Mouse (Mus musculus) G1E (cell line): ENCODE measurements around the gene Bgn. TPM values are rescaled to one million over a fixed set of nuclear protein-coding genes. Genes with fewer than 3 reads are reported as not detected.
"Not testable (repeated sequence)": the region's sequence is repeated elsewhere in the genome, so short reads cannot be mapped to it uniquely, and the experiment has no call there.

Source experiments
- ATAC-seq: 2 replicates; pipeline ENCODE4 v1.8.0; 2016; ENCODE audit warnings: mild to moderate bottlenecking; ENCODE audit not compliant: insufficient number of reproducible peaks, poor library complexity, low FRiP score, severe bottlenecking; ENCODE audit errors: extremely low read depth
- DNase-seq: peaks from one replicate; pipeline ENCODE4 v3.0.0; 2012; ENCODE audit warnings: low spot score
- H3K27me3 ChIP-seq: 2 replicates; pipeline ENCODE4 v1.6.1; 2012; ENCODE audit warnings: mild to moderate bottlenecking, low read length, inconsistent platforms; ENCODE audit not compliant: insufficient read depth
- H3K36me3 ChIP-seq: replicated peaks from 2 replicates; pipeline ENCODE3; 2012; ENCODE audit warnings: mild to moderate bottlenecking, inconsistent platforms
- H3K4me1 ChIP-seq: 2 replicates; pipeline ENCODE4 v1.6.1; 2012; ENCODE audit warnings: low read depth, low read length, inconsistent platforms, mixed read lengths; ENCODE audit not compliant: insufficient read depth
- H3K4me3 ChIP-seq: 2 replicates; pipeline ENCODE4 v1.5.1; 2012; ENCODE audit warnings: low read depth, mild to moderate bottlenecking, inconsistent platforms, low read length, moderate library complexity, mixed read lengths
- H3K9me3 ChIP-seq: replicated peaks from 2 replicates; pipeline ENCODE4 v1.6.1; 2012; ENCODE audit warnings: inconsistent platforms
- CTCF ChIP-seq: IDR thresholded peaks from 2 replicates; pipeline ENCODE4 v1.5.1; 2012; ENCODE audit warnings: low read depth, low read length, inconsistent platforms, mixed read lengths
- GATA1 ChIP-seq: IDR thresholded peaks from 2 replicates; pipeline ENCODE4 v1.6.1; 2012; ENCODE audit warnings: borderline replicate concordance, low read length, inconsistent platforms, mixed read lengths
- GATA2 ChIP-seq: IDR thresholded peaks from 2 replicates; pipeline ENCODE4 v1.6.1; 2012; ENCODE audit warnings: low read depth, low read length, inconsistent platforms, borderline replicate concordance
- POLR2AphosphoS5 ChIP-seq: IDR thresholded peaks from 2 replicates; pipeline ENCODE4 v1.6.1; 2012; ENCODE audit warnings: low read depth, low read length, inconsistent platforms; ENCODE audit not compliant: insufficient replicate concordance
- TAL1 ChIP-seq: conservative IDR thresholded peaks from 2 replicates; pipeline ENCODE4 v1.6.1; 2012; ENCODE audit warnings: low read depth, low read length, inconsistent platforms, mixed read lengths
- polyA plus RNA-seq: library from polyadenylated mRNA; stranded (reverse); fragments of >175 nt; gene quantifications from 2 replicates; pipeline ENCODE4 v1.2.3, GENCODE M21; 2012
- total RNA-seq, 2 experiments: library from RNA; stranded (forward) in 1 of 2; stranded (reverse) in 1 of 2; fragments of 200-1000 nt in 1 of 2; fragments of >200 nt in 1 of 2; fragmentation: Nextera tagmentation in 1 of 2; gene quantifications; 2 replicates each; pipeline ENCODE4 v1.2.3; 2014 to 2017

Bgn gene
- total and polyA plus RNA-seq, 3 experiments, result not detected

- Histone ChIP-seq H3K36me3 (no peaks in the 10 kb centered on the region), H3K4me1 (no peaks in the 10 kb centered on the region), H3K4me3 (no peak overlapping the region), H3K9me3 (no peaks in the 10 kb centered on the region), H3K27me3 (0 out of 2 replicates have a peak, but pooled peaks cover 6% of the 10 kb centered on the region)
- no peak for ATAC-seq
- no peak for TF ChIP-seq POLR2AphosphoS5
- TF ChIP-seq TAL1, result no peak
- no peak for TF ChIP-seq CTCF
- no peak for TF ChIP-seq GATA1
- no peak for TF ChIP-seq GATA2
- DNase-seq, result no peak
Measured at GRCm38 (mm10) chrX:73484076-73484475, 674 bp downstream of the Bgn start.

- no peaks in the 10 kb centered on the region for H3K9me3 ChIP-seq
- no peak for DNase-seq
- H3K4me3 ChIP-seq, result no peak overlapping the region
- no peak for ATAC-seq
- H3K4me1 ChIP-seq, result no peaks in the 10 kb centered on the region
- TF ChIP-seq GATA2 (no peak), CTCF (no peak), POLR2AphosphoS5 (no peak), TAL1 (no peak), GATA1 (no peak)
- no peaks in the 10 kb centered on the region for H3K36me3 ChIP-seq
- H3K27me3 ChIP-seq, result 0 out of 2 replicates have a peak, but pooled peaks cover 6% of the 10 kb centered on the region
Measured at GRCm38 (mm10) chrX:73484870-73485269, 1.5 kb downstream of the Bgn start.

GRCm38 (mm10) chrX:73486920-73487319 lies 3.5 kb downstream of the Bgn start:
- TF ChIP-seq POLR2AphosphoS5 (no peak), TAL1 (no peak), GATA2 (no peak), CTCF (no peak), GATA1 (no peak)
- ATAC-seq, result no peak
- Histone ChIP-seq H3K27me3 (0 out of 2 replicates have a peak, but pooled peaks cover 6% of the 10 kb centered on the region), H3K36me3 (no peaks in the 10 kb centered on the region), H3K4me3 (no peak overlapping the region), H3K4me1 (no peaks in the 10 kb centered on the region), H3K9me3 (no peaks in the 10 kb centered on the region)
- no peak for DNase-seq

GRCm38 (mm10) chrX:73490186-73490585 lies 6.8 kb downstream of the Bgn start:
- no peak for DNase-seq
- no peaks in the 10 kb centered on the region for H3K27me3 ChIP-seq

GRCm38 (mm10) chrX:73490804-73491203 lies 7.4 kb downstream of the Bgn start:
- TF ChIP-seq CTCF, result no peak
- TF ChIP-seq POLR2AphosphoS5, result no peak
- no peak for TF ChIP-seq GATA1
- TF ChIP-seq GATA2, result no peak
- no peak for ATAC-seq
- no peaks in the 10 kb centered on the region for H3K9me3 ChIP-seq

More at GRCm38 (mm10) chrX:73490186-73490585, 6.8 kb downstream of the Bgn start:
- no peak for TF ChIP-seq GATA2
- no peak for TF ChIP-seq CTCF
- TF ChIP-seq TAL1, result no peak
- TF ChIP-seq GATA1, result no peak
- TF ChIP-seq POLR2AphosphoS5, result no peak
- no peak overlapping the region for H3K4me3 ChIP-seq
- ATAC-seq, result no peak
- H3K36me3 ChIP-seq, result no peaks in the 10 kb centered on the region
- H3K4me1 ChIP-seq, result no peaks in the 10 kb centered on the region
- no peaks in the 10 kb centered on the region for H3K9me3 ChIP-seq

GRCm38 (mm10) chrX:73493567-73493966 lies 10.2 kb downstream of the Bgn start:
- H3K4me3 ChIP-seq, H3K36me3 ChIP-seq, H3K27me3 ChIP-seq, H3K4me1 ChIP-seq, ATAC-seq, H3K9me3 ChIP-seq: not testable (repeated sequence)
- peak; percentile 36 for DNase-seq

More at GRCm38 (mm10) chrX:73490804-73491203, 7.4 kb downstream of the Bgn start:
- DNase-seq, result no peak
- H3K4me3 ChIP-seq, result no peak overlapping the region
- H3K27me3 ChIP-seq, result no peaks in the 10 kb centered on the region
- no peaks in the 10 kb centered on the region for H3K4me1 ChIP-seq
- no peaks in the 10 kb centered on the region for H3K36me3 ChIP-seq

GRCm38 (mm10) chrX:73496746-73497145 lies 13.3 kb downstream of the Bgn start:
- H3K4me3 ChIP-seq, result no peak overlapping the region
- no peaks in the 10 kb centered on the region for H3K36me3 ChIP-seq
- H3K9me3 ChIP-seq, result no peaks in the 10 kb centered on the region
- ATAC-seq (no peak), DNase-seq (no peak)
- H3K27me3 ChIP-seq, result 0 out of 2 replicates have a peak, but pooled peaks cover 3% of the 10 kb centered on the region
- no peaks in the 10 kb centered on the region for H3K4me1 ChIP-seq
- no peak for TF ChIP-seq GATA2
- no peak for TF ChIP-seq POLR2AphosphoS5
- no peak for TF ChIP-seq CTCF
- no peak for TF ChIP-seq TAL1
- TF ChIP-seq GATA1, result no peak
